Mouse (Mus musculus) heart, embryonic 12.5 days (tissue): ENCODE data around the gene Xpo6. TPM values are rescaled to one million over a fixed set of nuclear protein-coding genes. Genes with fewer than 3 reads are reported as not detected.

ENCODE experiments used
- ATAC-seq: fragments of 200-750 bp; cut with Nextera tagmentation; 2 replicates; pipeline ENCODE4 v1.8.0; 2017; ENCODE audit warnings: moderate TSS enrichment, moderate library complexity; ENCODE audit not compliant: insufficient number of reproducible peaks, low FRiP score
- H3K27ac ChIP-seq: fragments of 300-500 bp; sonication (generic); 2 replicates; pipeline ENCODE4 v1.5.1; 2016; ENCODE audit warnings: mild to moderate bottlenecking, moderate library complexity; ENCODE audit not compliant: poor library complexity, severe bottlenecking
- H3K27me3 ChIP-seq: fragments of 300-500 bp; sonication (generic); replicated peaks from 2 replicates; pipeline ENCODE4 v1.6.1; 2016; ENCODE audit warnings: mild to moderate bottlenecking, moderate library complexity
- H3K36me3 ChIP-seq: fragments of 300-500 bp; sonication (generic); 2 replicates; pipeline ENCODE4 v1.6.1; 2016; ENCODE audit warnings: mild to moderate bottlenecking, moderate library complexity
- H3K4me1 ChIP-seq: fragments of 300-500 bp; sonication (generic); replicated peaks from 2 replicates; pipeline ENCODE4 v1.6.1; 2016; ENCODE audit warnings: mild to moderate bottlenecking
- H3K4me2 ChIP-seq: fragments of 300-500 bp; sonication (generic); 2 replicates; pipeline ENCODE4 v1.6.1; 2016; ENCODE audit warnings: mild to moderate bottlenecking, moderate library complexity
- H3K4me3 ChIP-seq: fragments of 300-500 bp; sonication (generic); 2 replicates; pipeline ENCODE4 v1.5.1; 2016; ENCODE audit warnings: mild to moderate bottlenecking
- H3K9ac ChIP-seq: fragments of 300-500 bp; sonication (generic); 2 replicates; pipeline ENCODE4 v1.6.1; 2016; ENCODE audit warnings: mild to moderate bottlenecking, moderate library complexity
- H3K9me3 ChIP-seq: fragments of 300-500 bp; sonication (generic); replicated peaks from 2 replicates; pipeline ENCODE4 v1.6.1; 2016; ENCODE audit warnings: mild to moderate bottlenecking, moderate library complexity
- WGBS: fragments of 180-500 bp; shearing (Covaris S2); methylation state at CpG from one replicate; pipeline ENCODE4 v1.1.7; 2016; 5-methylcytosine and 5-hydroxymethylcytosine counted together
- polyA plus RNA-seq: library from polyadenylated mRNA; unstranded; fragments of >200 nt; fragmentation: Nextera tagmentation; extraction: Ambion mirVana; gene quantifications from 2 replicates; pipeline ENCODE4 v1.2.1, GENCODE M21; 2016

Xpo6 gene
- polyA plus RNA-seq, 1 experiment from 2014 or later = 44.7 TPM

- Histone ChIP-seq H3K4me3 (no peak overlapping the region), H3K4me2 (no peak overlapping the region), H3K9ac (no peak overlapping the region), H3K36me3 (0 out of 2 replicates have a peak, but pooled peaks cover 4% of the 10 kb centered on the region), H3K27ac (no peak overlapping the region), H3K27me3 (no peaks in the 10 kb centered on the region), H3K4me1 (peaks cover 30% of the 10 kb centered on the region), H3K9me3 (no peaks in the 10 kb centered on the region)
- 100% methylated on average over 1 of the region's 1 CpGs for WGBS
- no peak for ATAC-seq
Measured at GRCm38 (mm10) chr7:126194175-126194574, 6.1 kb downstream of the Xpo6 start.

GRCm38 (mm10) chr7:126191471-126191870, 8.8 kb downstream of the Xpo6 start:
- Histone ChIP-seq H3K4me1 (peaks cover 12% of the 10 kb centered on the region; the same call in 1 of the 2 replicates), H3K4me3 (no peak overlapping the region), H3K4me2 (no peak overlapping the region), H3K9ac (no peak overlapping the region), H3K27ac (no peak overlapping the region), H3K36me3 (peaks cover 7% of the 10 kb centered on the region; the same call in 1 of the 2 replicates), H3K27me3 (no peaks in the 10 kb centered on the region), H3K9me3 (no peaks in the 10 kb centered on the region)
- 85% methylated on average over 1 of the region's 1 CpGs for WGBS
- no peak for ATAC-seq

GRCm38 (mm10) chr7:126189517-126189916, 10.8 kb downstream of the Xpo6 start:
- Histone ChIP-seq H3K9ac (no peak overlapping the region), H3K36me3 (peaks cover 7% of the 10 kb centered on the region; the same call in 1 of the 2 replicates), H3K9me3 (no peaks in the 10 kb centered on the region), H3K4me3 (no peak overlapping the region), H3K27ac (no peak overlapping the region), H3K4me1 (peaks cover 28% of the 10 kb centered on the region), H3K4me2 (no peak overlapping the region), H3K27me3 (no peaks in the 10 kb centered on the region)
- ATAC-seq = no peak
- 80% methylated on average over 1 of the region's 1 CpGs for WGBS

GRCm38 (mm10) chr7:126185999-126186398, 14.3 kb downstream of the Xpo6 start:
- no peaks in the 10 kb centered on the region for H3K9me3 ChIP-seq
- no peaks in the 10 kb centered on the region for H3K27me3 ChIP-seq
- no peak overlapping the region for H3K4me3 ChIP-seq
- peaks cover 7% of the 10 kb centered on the region; the same call in 1 of the 2 replicates for H3K36me3 ChIP-seq
- peaks cover 50% of the 10 kb centered on the region for H3K4me1 ChIP-seq
- H3K9ac ChIP-seq = no peak overlapping the region
- no peak overlapping the region for H3K4me2 ChIP-seq
- no peak overlapping the region for H3K27ac ChIP-seq
- ATAC-seq = no peak

- WGBS = 14% methylated on average over 1 of the region's 1 CpGs
- peaks cover 65% of the 10 kb centered on the region for H3K4me1 ChIP-seq
Measured at GRCm38 (mm10) chr7:126183583-126183982, 16.7 kb downstream of the Xpo6 start.

GRCm38 (mm10) chr7:126181487-126181886, 18.8 kb downstream of the Xpo6 start:
- H3K4me1 ChIP-seq = peaks cover 67% of the 10 kb centered on the region

More at GRCm38 (mm10) chr7:126183583-126183982, 16.7 kb downstream of the Xpo6 start:
- no peak overlapping the region for H3K27ac ChIP-seq
- H3K9ac ChIP-seq = no peak overlapping the region
- H3K9me3 ChIP-seq = no peaks in the 10 kb centered on the region
- no peak overlapping the region for H3K4me3 ChIP-seq
- peak; percentile 76 for ATAC-seq
- no peak overlapping the region for H3K4me2 ChIP-seq
- peaks cover 3% of the 10 kb centered on the region; the same call in 1 of the 2 replicates for H3K36me3 ChIP-seq
- H3K27me3 ChIP-seq = no peaks in the 10 kb centered on the region

GRCm38 (mm10) chr7:126180956-126181355, 19.3 kb downstream of the Xpo6 start:
- H3K27me3 ChIP-seq = no peaks in the 10 kb centered on the region
- H3K4me1 ChIP-seq = peaks cover 64% of the 10 kb centered on the region
- WGBS = 59% methylated on average over 3 of the region's 3 CpGs
- no peaks in the 10 kb centered on the region for H3K36me3 ChIP-seq
- no peak for ATAC-seq
- 0 out of 2 replicates have a peak overlapping the region, but pooled peaks have one; percentile 46 for H3K27ac ChIP-seq
- no peak overlapping the region for H3K4me3 ChIP-seq
- H3K4me2 ChIP-seq = no peak overlapping the region
- no peaks in the 10 kb centered on the region for H3K9me3 ChIP-seq
- no peak overlapping the region for H3K9ac ChIP-seq

More at GRCm38 (mm10) chr7:126181487-126181886, 18.8 kb downstream of the Xpo6 start:
- no peak overlapping the region for H3K9ac ChIP-seq
- H3K27me3 ChIP-seq = no peaks in the 10 kb centered on the region
- no peaks in the 10 kb centered on the region for H3K9me3 ChIP-seq
- H3K4me2 ChIP-seq = no peak overlapping the region
- H3K4me3 ChIP-seq = no peak overlapping the region
- 0 out of 2 replicates have a peak overlapping the region, but pooled peaks have one; percentile 46 for H3K27ac ChIP-seq
- H3K36me3 ChIP-seq = no peaks in the 10 kb centered on the region; the same call in 1 of the 2 replicates
- ATAC-seq = no peak

- Histone ChIP-seq H3K4me2 (no peak overlapping the region), H3K4me3 (no peak overlapping the region), H3K9me3 (no peaks in the 10 kb centered on the region), H3K36me3 (0 out of 2 replicates have a peak, but pooled peaks cover 2% of the 10 kb centered on the region), H3K27ac (no peak overlapping the region), H3K9ac (no peak overlapping the region), H3K4me1 (peaks cover 55% of the 10 kb centered on the region), H3K27me3 (no peaks in the 10 kb centered on the region)
- ATAC-seq = no peak
Measured at GRCm38 (mm10) chr7:126178804-126179203, 21.5 kb downstream of the Xpo6 start.

- H3K27ac ChIP-seq = no peak overlapping the region
- H3K4me2 ChIP-seq = no peak overlapping the region
- WGBS = 93% methylated on average over 12 of the region's 12 CpGs
- H3K9me3 ChIP-seq = 0 out of 2 replicates have a peak, but pooled peaks cover 2% of the 10 kb centered on the region
- H3K36me3 ChIP-seq = peaks cover 19% of the 10 kb centered on the region
- no peaks in the 10 kb centered on the region for H3K27me3 ChIP-seq
- no peak overlapping the region for H3K9ac ChIP-seq
- H3K4me3 ChIP-seq = no peak overlapping the region
- H3K4me1 ChIP-seq = peaks cover 30% of the 10 kb centered on the region
- ATAC-seq = no peak
Measured at GRCm38 (mm10) chr7:126175999-126176398, 24.3 kb downstream of the Xpo6 start.

- 79% methylated on average over 7 of the region's 7 CpGs for WGBS
- no peaks in the 10 kb centered on the region for H3K27me3 ChIP-seq
- peak overlapping the region; percentile 3; the same call in 1 of the 2 replicates for H3K27ac ChIP-seq
- ATAC-seq = no peak
- peaks cover 24% of the 10 kb centered on the region for H3K36me3 ChIP-seq
- no peak overlapping the region for H3K4me2 ChIP-seq
- H3K9ac ChIP-seq = no peak overlapping the region
- 0 out of 2 replicates have a peak, but pooled peaks cover 2% of the 10 kb centered on the region for H3K9me3 ChIP-seq
- H3K4me3 ChIP-seq = no peak overlapping the region
- peaks cover 25% of the 10 kb centered on the region for H3K4me1 ChIP-seq
Measured at GRCm38 (mm10) chr7:126175456-126175855, 24.8 kb downstream of the Xpo6 start.

- H3K27ac ChIP-seq = no peak overlapping the region
- H3K4me2 ChIP-seq = no peak overlapping the region
- WGBS = 83% methylated on average over 2 of the region's 2 CpGs
- peaks cover 26% of the 10 kb centered on the region for H3K36me3 ChIP-seq
- H3K27me3 ChIP-seq = no peaks in the 10 kb centered on the region
- no peak overlapping the region for H3K4me3 ChIP-seq
- H3K9me3 ChIP-seq = 0 out of 2 replicates have a peak, but pooled peaks cover 2% of the 10 kb centered on the region
- H3K4me1 ChIP-seq = peaks cover 23% of the 10 kb centered on the region
- ATAC-seq = no peak
- H3K9ac ChIP-seq = no peak overlapping the region
Measured at GRCm38 (mm10) chr7:126174863-126175262, 25.4 kb downstream of the Xpo6 start.

GRCm38 (mm10) chr7:126172001-126172400, 28.3 kb downstream of the Xpo6 start:
- H3K36me3 ChIP-seq = peaks cover 40% of the 10 kb centered on the region
- ATAC-seq = no peak
- H3K9me3 ChIP-seq = 0 out of 2 replicates have a peak, but pooled peaks cover 2% of the 10 kb centered on the region
- peaks cover 15% of the 10 kb centered on the region for H3K4me1 ChIP-seq
- no peak overlapping the region for H3K27ac ChIP-seq
- no peak overlapping the region for H3K9ac ChIP-seq
- H3K4me2 ChIP-seq = no peak overlapping the region
- WGBS = 84% methylated on average over 3 of the region's 3 CpGs
- no peaks in the 10 kb centered on the region for H3K27me3 ChIP-seq
- H3K4me3 ChIP-seq = no peak overlapping the region
